Mouse (Mus musculus): ENCODE results near the gene Med27. TPM values are rescaled to one million over a fixed set of nuclear protein-coding genes. Genes with fewer than 3 reads are reported as not detected.

The Med27 gene
- polyA plus RNA-seq, 1 experiment: 73.2 TPM

DNA sequence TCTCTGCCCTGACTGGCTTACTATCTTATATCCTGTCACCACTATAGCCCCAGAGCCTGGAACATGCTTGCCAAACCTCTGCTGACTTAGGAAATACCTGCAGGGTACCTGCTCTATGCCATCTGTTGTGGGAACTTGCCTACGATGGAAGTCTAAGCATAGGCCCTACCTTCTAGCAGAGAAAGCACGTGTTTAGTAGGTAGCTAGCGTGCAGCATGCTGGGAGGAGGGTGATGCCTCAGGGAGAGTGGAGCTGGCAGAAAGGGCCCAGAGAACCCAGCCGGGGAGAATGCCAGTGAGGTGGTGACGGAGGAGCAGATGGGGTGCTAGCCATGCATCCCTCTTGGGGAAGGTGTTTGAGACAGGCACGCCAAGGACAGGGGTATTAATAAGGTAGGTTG is 89.8 kb downstream of the Med27 start:
- H3K27ac ChIP-seq (ENCODE audit: control insufficient read depth, insufficient read depth, low read length): no peak overlapping the region
- TF ChIP-seq CTCF (IDR thresholded peaks at IDR 0.05; ENCODE audit: borderline replicate concordance, control insufficient read depth, extremely low read depth, insufficient read depth, low read length, poor library complexity) (no peak), POLR2A (IDR thresholded peaks at IDR 0.05; ENCODE audit: control insufficient read depth, extremely low read depth, insufficient read depth, low read length, poor library complexity) (no peak)
- no peak overlapping the region for H3K4me3 ChIP-seq (ENCODE audit: control insufficient read depth, insufficient read depth, low read length)
- WGBS: 93% methylated on average over 6 of the region's 6 CpGs
- no peaks in the 10 kb centered on the region for H3K4me1 ChIP-seq (replicated peaks; ENCODE audit: control insufficient read depth, insufficient read depth, low read length)
- no peak for DNase-seq
- H3K36me3 ChIP-seq (ENCODE audit: control insufficient read depth, insufficient read depth, low read length): no peaks in the 10 kb centered on the region
- H3K27me3 ChIP-seq (ENCODE audit: control insufficient read depth, insufficient read depth, low read length): no peaks in the 10 kb centered on the region

- Histone ChIP-seq H3K27ac (ENCODE audit: control insufficient read depth, insufficient read depth, low read length) (no peak overlapping the region), H3K36me3 (ENCODE audit: control insufficient read depth, insufficient read depth, low read length) (no peaks in the 10 kb centered on the region), H3K4me1 (replicated peaks; ENCODE audit: control insufficient read depth, insufficient read depth, low read length) (no peaks in the 10 kb centered on the region), H3K4me3 (ENCODE audit: control insufficient read depth, insufficient read depth, low read length) (no peak overlapping the region), H3K27me3 (ENCODE audit: control insufficient read depth, insufficient read depth, low read length) (no peaks in the 10 kb centered on the region)
- no peak for DNase-seq
- TF ChIP-seq POLR2A (IDR thresholded peaks at IDR 0.05; ENCODE audit: control insufficient read depth, extremely low read depth, insufficient read depth, low read length, poor library complexity): no peak
- WGBS: 95% methylated on average over 5 of the region's 5 CpGs
Observed at GRCm38 (mm10) chr2:29437111-29437510, 90.5 kb downstream of the Med27 start.

DNA sequence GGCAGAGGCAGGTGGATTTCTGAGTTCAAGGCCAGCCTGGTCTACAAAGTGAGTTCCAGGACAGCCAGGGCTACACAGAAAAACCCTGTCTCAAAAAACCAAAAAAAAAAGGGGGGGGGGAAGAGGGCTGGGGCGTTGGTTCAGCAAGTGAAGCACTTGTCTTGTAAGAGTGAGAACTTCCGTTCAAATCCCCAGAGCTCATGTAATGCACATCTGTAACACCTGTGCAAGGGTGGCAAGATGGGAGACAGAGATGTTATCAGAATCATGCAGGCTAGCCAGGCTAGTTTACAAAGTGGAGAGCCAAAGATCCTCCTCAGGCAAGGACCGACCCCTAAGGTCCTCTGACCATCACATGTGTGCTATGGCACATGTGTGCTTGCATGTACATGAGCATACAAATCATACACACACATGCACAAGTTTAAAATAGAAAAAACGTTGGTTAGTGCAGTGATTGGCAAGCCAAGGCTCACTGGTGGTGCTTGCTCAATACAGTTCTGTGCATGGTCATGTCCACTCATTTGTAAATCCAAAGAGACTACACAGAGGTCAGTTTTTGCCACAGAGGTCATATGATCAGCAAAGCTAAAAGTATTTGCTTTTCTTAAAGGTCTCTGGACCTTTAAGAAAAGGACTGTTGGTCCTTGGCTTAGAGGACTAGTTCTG is 91.4 kb downstream of the Med27 start:
- DNase-seq: no peak
- TF ChIP-seq POLR2A (IDR thresholded peaks at IDR 0.05; ENCODE audit: control insufficient read depth, extremely low read depth, insufficient read depth, low read length, poor library complexity) (no peak), CTCF (IDR thresholded peaks at IDR 0.05; ENCODE audit: borderline replicate concordance, control insufficient read depth, extremely low read depth, insufficient read depth, low read length, poor library complexity) (no peak)
- Histone ChIP-seq H3K4me1 (replicated peaks; ENCODE audit: control insufficient read depth, insufficient read depth, low read length) (no peaks in the 10 kb centered on the region), H3K27ac (ENCODE audit: control insufficient read depth, insufficient read depth, low read length) (no peak overlapping the region), H3K36me3 (ENCODE audit: control insufficient read depth, insufficient read depth, low read length) (no peaks in the 10 kb centered on the region), H3K4me3 (ENCODE audit: control insufficient read depth, insufficient read depth, low read length) (no peak overlapping the region), H3K27me3 (ENCODE audit: control insufficient read depth, insufficient read depth, low read length) (no peaks in the 10 kb centered on the region)
- 77% methylated on average over 4 of the region's 4 CpGs for WGBS

GRCm38 (mm10) chr2:29438530-29438862 is 91.9 kb downstream of the Med27 start:
- Histone ChIP-seq H3K4me3 (ENCODE audit: control insufficient read depth, insufficient read depth, low read length) (no peak overlapping the region), H3K27me3 (ENCODE audit: control insufficient read depth, insufficient read depth, low read length) (no peaks in the 10 kb centered on the region), H3K27ac (ENCODE audit: control insufficient read depth, insufficient read depth, low read length) (no peak overlapping the region), H3K4me1 (replicated peaks; ENCODE audit: control insufficient read depth, insufficient read depth, low read length) (no peaks in the 10 kb centered on the region), H3K36me3 (ENCODE audit: control insufficient read depth, insufficient read depth, low read length) (no peaks in the 10 kb centered on the region)
- no peak for DNase-seq
- TF ChIP-seq CTCF (IDR thresholded peaks at IDR 0.05; ENCODE audit: borderline replicate concordance, control insufficient read depth, extremely low read depth, insufficient read depth, low read length, poor library complexity) (no peak), POLR2A (IDR thresholded peaks at IDR 0.05; ENCODE audit: control insufficient read depth, extremely low read depth, insufficient read depth, low read length, poor library complexity) (no peak)
- WGBS: 87% methylated on average over 5 of the region's 5 CpGs

GRCm38 (mm10) chr2:29438986-29439385 is 92.4 kb downstream of the Med27 start:
- no peak for TF ChIP-seq CTCF (IDR thresholded peaks at IDR 0.05; ENCODE audit: borderline replicate concordance, control insufficient read depth, extremely low read depth, insufficient read depth, low read length, poor library complexity)
- no peak for TF ChIP-seq POLR2A (IDR thresholded peaks at IDR 0.05; ENCODE audit: control insufficient read depth, extremely low read depth, insufficient read depth, low read length, poor library complexity)
- WGBS: 97% methylated on average over 1 of the region's 1 CpGs
- Histone ChIP-seq H3K4me1 (replicated peaks; ENCODE audit: control insufficient read depth, insufficient read depth, low read length) (no peaks in the 10 kb centered on the region), H3K36me3 (ENCODE audit: control insufficient read depth, insufficient read depth, low read length) (no peaks in the 10 kb centered on the region), H3K4me3 (ENCODE audit: control insufficient read depth, insufficient read depth, low read length) (no peak overlapping the region), H3K27ac (ENCODE audit: control insufficient read depth, insufficient read depth, low read length) (no peak overlapping the region), H3K27me3 (ENCODE audit: control insufficient read depth, insufficient read depth, low read length) (no peaks in the 10 kb centered on the region)
- DNase-seq: no peak

DNA sequence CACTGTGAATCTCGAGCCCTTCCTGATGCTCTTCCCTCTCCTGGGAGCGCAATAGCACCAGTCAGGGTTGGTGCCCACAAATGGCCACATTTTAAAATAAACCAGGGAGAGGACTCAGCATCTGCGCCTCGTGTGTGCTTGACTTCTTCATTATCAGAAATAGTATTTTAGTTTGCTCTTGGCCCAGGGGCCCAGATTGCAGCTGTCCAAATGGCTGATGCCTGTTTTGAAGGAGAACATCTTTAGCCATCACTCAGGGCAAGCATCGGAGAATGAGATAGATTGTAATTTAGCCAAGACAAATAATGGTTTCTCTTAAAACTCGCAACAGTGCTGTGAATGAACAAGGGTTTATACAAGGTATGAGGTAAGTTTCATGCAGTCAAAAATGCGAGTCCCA is 92.8 kb downstream of the Med27 start:
- H3K4me3 ChIP-seq (ENCODE audit: control insufficient read depth, insufficient read depth, low read length): no peak overlapping the region
- H3K27me3 ChIP-seq (ENCODE audit: control insufficient read depth, insufficient read depth, low read length): no peaks in the 10 kb centered on the region
- WGBS: 91% methylated on average over 7 of the region's 7 CpGs
- H3K4me1 ChIP-seq (replicated peaks; ENCODE audit: control insufficient read depth, insufficient read depth, low read length): no peaks in the 10 kb centered on the region
- H3K27ac ChIP-seq (ENCODE audit: control insufficient read depth, insufficient read depth, low read length): no peak overlapping the region
- DNase-seq: no peak
- H3K36me3 ChIP-seq (ENCODE audit: control insufficient read depth, insufficient read depth, low read length): no peaks in the 10 kb centered on the region
- TF ChIP-seq CTCF (IDR thresholded peaks at IDR 0.05; ENCODE audit: borderline replicate concordance, control insufficient read depth, extremely low read depth, insufficient read depth, low read length, poor library complexity) (no peak), POLR2A (IDR thresholded peaks at IDR 0.05; ENCODE audit: control insufficient read depth, extremely low read depth, insufficient read depth, low read length, poor library complexity) (no peak)
